Mouse (Mus musculus) retina, postnatal 1 day (tissue): ENCODE measurements at regions not wholly inside any gene's neighbourhood (a gene's known extent, or its start where the extent isn't known, plus 50 kb on each side); places are given as distances from the start of the nearest gene placed in this dataset.

Experiments
- DNase-seq: peaks from one replicate; pipeline ENCODE4 v3.0.0-alpha.2; 2012

DNA sequence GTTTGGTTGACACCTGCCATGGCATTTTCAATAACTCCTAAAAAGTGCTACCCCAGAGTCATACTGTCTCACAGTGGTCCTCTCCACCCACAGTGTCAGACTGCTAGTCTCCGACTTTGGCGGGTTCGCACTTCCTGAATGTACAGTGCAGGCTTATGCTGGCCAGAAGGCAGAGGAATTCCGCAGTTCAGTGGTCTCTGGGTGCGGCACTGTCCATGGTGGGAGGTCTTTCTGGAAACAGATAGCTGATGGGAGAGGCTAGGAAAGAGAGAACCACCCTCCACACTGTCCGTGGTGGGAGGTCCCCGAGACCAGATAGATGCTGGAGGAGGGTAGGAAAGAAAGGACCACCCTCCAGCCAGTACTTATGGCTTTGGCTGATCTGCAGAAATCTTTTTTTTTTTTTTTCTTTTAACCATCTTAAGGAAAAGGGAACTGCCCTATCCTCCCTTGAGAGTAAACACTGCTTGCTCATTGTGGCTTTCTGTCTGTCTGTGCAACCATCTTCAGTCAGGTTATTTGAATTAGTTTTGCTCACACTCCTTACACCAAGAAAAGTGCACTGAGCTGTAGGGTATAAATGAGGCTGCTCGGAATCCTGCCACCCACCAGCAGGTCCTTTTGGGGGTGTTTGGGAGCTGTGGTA, 227.2 kb downstream of the Kcnrg start:
- no peak for DNase-seq

DNA sequence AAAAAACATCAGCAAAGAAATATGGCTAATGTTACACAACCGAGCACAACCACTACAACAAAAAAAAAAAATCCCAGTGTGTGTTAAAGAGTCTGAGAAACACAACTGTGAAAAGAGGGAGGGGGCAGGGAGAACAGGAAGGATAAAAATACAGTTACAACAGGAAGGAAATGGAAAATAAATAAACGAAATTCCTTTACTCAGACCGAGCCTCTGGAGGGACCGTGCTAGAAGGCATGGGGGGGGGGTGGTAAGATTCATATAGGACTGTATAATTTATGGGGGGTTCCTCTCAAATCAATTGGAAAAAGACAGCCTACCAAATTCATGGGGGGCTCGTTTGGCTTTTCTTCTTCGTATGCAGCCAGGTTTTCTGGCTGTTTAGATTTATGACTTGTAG, 228.5 kb downstream of the Kcnrg start:
- DNase-seq = no peak

DNA sequence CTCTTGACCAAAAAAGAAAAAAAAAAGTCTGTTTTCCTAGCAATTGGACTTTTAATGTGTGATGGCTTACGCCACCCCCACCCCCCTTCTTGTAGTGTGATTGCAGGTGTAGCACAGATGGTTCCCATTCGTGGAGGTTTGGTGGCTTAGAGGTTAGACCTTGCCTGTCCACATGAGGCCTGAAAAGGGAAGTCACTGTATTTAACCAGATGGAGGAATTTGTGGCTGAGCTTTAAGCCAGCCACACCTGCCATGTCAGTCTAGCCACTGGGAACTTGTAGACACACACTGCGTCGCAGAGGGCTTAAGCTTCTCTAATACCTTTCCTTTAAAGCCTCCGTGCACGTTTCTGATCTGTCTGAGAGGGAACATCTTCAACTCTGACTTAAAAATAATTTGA, 229.0 kb downstream of the Kcnrg start:
- DNase-seq = no peak

DNA sequence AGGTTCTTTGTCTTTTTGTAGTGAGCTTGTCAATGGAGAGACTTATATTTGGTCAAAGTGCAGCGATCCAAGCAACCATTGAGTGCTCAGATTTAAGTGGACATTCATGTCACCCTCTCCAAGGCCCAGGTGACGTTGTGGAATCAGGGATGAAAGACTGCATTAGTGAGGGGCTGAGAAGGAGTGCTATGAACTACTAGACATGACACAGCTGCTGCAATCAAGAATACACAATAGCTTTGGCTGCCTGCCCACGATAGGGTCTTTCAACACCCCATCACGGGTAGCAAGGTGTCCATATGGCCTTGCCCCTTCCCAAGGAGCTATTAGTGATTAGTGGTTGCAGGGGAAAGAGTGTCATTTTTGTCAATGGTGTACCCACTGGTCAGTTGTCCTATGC, 229.7 kb downstream of the Kcnrg start:
- no peak for DNase-seq

DNA sequence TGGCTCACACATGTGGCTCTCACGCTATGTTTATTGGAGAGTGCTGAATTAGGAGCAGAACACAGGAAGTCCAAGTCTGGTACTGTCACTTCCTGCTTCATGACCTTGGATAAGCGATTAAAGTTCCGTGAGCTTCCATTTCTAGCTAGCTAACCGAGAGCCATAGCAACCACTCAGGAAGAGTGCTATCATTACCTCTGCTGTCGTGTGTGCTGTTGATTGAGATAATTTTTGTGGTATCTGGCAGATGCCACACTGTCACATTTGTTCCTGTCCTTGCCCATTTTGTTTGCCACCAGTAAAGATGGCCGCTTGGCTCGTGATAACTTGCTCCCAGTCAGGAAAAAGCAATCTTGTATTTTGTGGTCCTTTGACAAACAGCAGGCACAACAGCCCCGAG, 230.6 kb downstream of the Kcnrg start:
- DNase-seq = no peak

DNA sequence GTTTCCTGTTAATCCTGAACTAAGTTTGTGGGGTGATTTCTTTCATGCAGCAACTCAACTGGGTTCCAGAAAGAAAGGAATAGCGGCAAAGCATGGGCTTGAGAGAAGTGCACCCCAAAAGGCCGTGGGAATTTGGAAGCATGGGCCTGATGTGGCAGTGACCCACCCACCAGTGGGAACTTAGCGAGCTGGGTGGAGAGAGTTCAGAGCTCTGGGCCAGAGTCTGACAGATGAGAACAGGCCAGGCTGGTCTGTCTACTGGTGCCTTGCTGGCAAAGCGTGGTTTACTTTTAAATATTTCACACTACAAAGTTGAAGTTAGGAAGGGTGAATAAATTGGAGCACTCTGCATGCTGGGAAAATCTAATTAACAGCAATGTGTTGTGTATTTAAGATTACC, 235.2 kb downstream of the Kcnrg start:
- no peak for DNase-seq

DNA sequence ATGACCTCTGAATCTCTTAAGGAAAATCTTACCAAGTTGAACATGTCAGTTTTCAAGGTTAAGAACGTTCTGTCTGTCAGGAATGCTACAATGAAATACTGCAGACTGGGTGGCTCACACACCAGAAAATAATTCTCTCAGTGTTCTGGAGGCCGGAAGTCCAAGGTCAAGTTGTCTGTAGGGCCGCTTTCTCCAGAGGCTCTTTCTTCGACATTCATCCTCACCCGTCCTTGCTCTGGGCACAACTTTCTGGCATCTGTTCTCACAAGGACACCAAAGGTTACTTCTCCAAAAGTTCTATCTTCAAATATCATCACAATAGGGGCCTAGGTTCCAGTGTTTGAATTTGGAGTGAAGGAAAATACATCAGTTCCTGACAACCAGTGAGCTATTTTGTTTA, 239.2 kb downstream of the Kcnrg start:
- DNase-seq = no peak

DNA sequence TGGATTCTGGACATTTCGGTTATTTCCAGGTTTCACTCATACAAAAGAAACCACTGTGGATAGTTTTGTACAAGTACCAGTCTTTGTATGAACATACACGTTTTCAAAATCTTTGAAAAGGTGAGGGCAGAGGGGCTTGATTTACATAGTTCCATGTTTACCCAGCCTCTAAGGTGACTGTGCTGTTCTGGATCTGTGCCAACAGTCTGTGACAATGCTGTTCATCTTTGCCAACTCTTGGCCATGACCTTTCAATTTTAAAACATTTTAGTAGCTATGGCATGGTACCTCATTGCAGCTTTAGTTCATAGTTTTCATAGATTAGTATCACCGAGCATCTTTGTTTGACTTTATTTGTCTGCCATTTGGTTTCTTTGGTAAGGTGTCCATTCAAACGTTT, 243.0 kb downstream of the Kcnrg start:
- DNase-seq = no peak

DNA sequence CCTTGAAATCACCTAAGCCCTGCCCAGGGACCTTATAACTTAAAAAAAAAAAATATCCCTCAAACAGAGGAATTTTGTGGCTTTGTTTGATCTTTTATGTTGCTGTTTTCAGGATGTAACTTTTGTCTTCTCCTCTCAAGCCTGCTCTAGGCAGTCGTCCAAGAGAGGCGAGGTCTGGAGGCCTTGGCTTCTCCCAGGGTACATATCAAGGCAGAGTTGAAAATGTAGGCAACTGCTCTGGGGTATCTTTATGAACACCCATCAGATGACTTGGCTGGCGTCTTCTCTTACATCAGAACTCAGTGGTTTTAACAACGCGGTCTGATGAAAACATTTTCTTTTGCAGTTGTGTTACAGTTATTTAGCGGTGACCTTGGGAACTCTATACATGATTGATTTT, 250.4 kb downstream of the Kcnrg start:
- DNase-seq = no peak

DNA sequence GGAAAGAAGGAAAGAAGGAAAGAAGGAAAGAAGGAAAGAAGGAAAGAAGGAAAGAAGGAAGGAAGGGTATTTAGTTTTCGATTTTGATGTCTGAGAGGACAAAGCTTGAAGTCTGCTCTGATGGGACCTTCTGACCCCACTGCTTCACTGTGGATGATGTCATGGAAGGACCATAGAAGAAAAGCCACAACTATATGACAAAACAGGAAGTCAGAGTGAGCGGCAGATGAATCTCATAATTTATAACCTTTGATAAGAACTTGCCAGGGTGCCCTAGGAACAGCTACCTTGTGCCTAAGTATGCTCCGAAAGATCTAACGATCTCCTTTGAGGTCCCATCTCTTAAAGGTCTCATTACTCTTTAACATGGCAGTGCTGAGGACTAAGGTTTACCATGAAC, 253.4 kb downstream of the Kcnrg start:
- DNase-seq = no peak

DNA sequence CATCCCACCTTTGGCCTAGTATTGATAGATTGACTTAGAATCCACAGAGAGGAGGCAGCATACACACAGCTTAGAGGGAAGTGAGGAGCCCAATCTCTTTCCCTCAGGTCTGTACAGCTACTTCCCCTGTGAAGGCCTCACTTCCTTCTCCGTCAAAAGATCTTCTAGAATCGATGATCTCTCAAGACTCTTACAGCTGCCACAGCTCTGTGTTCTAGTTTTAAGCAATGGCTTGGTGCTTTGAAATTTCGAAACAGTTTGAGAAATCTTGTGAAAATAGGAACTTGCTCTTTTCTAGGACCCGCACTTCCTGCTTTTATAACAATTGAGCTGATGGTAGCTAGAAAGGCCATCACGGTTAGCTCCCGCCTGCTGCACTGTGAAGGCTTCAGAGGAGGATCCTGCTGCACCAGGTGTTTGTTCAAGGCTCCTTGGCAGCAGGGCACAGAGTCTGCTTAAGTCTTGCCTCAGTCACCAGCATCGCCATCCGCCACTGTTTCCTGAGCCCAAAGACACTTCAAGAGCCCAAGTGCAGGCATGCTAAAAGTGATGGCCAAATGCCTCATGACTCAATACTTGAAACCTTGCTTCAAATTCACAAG, 254.2 kb downstream of the Kcnrg start:
- no peak for DNase-seq

DNA sequence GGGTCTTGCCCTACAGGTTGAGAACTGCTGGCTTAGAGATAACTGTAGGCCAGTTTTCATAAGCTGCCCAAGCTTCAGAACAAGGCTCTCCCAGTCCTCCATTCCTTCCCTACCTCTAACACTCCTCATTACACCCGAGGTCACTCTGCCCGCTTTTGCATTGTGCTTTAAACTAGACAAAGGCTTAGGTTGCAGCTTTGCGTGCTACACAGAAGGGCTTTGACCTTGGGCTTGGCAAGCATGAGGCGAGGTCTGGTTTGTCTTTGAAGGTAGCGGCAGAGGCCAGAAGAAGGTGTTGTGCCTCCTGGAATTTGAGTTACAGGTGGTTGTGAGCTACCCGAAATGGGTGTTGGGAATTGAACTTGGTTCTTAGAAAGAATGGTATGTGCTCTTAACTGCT, 255.7 kb downstream of the Kcnrg start:
- no peak for DNase-seq

DNA sequence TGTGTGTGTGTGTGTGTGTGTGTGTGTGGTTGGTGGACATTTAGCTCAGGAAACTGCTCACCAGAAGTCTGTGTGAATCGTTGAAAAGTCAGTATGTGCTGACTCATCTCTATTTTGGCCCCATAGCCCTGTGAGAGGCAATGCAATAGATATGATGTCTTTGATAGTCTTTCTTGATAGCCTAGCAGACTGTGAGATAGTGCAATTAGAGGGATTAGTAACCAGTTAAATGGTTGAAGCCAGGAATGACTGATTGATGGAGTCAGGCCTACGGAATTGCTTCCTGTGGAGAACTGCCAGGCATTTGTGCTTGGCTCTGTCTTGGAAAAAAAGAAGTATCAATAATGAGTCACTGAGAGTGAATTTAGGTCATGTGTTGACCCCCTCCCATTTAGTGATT, 256.2 kb downstream of the Kcnrg start:
- DNase-seq = peak; percentile 15

DNA sequence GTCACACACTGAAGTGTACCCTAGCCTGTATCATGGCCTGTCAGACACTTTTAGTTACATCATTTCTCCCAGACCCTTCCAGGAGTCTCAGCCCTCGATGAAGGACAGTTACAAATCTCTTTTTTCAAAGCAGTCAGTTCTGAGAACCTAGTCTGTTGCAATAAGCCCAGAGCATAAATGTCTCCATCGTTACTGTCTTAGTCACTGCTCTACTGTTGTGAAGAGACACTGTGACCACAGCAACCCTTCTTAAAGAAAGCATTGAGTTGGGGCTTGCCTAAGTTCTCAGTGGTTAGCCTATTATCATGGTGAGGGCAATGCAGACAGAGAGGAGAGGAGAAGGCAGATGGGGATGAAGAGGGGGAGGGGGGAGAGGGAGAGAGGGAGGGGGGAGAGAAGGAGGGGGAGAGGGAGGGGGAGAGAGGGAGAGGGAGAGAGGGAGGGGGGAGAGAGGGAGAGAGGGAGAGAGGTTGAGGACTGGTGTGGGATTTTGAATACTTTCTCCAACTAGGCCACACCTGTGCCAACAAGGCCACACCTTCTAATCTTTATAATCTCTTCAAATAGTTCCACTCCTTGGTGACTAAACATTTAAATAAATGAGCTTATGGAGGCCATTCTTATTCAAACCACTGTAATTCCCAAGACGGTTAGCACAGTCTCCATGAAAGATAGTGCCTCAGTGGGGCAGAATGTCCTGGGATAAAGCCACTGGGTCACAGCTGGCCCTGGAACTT, 259.4 kb downstream of the Kcnrg start:
- no peak for DNase-seq

DNA sequence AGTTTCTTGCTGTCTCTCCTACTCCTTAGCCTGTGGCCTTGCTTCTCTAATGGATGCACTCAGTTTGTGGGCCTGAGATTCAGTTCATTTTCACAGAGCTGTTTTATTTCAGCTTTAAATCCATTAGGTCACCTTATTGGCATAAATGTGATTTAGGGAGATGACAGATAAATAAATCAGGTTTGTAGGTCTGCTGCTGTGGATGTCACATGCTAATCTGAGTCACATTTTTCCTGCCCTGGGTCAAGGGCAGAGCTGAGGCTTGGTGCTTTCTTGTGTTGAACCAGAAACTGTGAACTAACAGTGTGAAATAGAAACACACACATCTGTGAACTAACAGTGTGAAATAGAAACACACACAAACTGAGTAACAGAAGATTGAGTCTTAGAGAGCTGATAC, 266.9 kb downstream of the Kcnrg start:
- DNase-seq = no peak

DNA sequence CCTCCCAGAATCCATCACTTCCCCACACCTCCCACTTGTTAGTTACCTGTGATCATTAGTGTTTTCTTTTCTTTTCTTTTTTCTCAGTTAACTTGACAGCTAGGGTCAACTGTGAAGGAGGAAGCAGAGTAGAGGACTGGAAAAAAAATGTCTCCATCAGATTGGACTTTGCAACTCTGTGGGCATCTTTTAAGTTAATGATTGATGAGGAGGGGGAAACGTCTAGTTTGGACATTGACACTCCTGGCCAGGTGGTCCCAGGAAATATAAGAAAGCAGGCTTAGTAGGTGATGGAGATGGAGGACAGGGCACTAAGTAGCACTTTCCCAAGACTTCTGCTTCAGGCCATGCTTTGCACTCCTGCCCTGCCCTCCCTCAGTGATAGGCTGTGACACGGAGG, 272.2 kb downstream of the Kcnrg start:
- no peak for DNase-seq

DNA sequence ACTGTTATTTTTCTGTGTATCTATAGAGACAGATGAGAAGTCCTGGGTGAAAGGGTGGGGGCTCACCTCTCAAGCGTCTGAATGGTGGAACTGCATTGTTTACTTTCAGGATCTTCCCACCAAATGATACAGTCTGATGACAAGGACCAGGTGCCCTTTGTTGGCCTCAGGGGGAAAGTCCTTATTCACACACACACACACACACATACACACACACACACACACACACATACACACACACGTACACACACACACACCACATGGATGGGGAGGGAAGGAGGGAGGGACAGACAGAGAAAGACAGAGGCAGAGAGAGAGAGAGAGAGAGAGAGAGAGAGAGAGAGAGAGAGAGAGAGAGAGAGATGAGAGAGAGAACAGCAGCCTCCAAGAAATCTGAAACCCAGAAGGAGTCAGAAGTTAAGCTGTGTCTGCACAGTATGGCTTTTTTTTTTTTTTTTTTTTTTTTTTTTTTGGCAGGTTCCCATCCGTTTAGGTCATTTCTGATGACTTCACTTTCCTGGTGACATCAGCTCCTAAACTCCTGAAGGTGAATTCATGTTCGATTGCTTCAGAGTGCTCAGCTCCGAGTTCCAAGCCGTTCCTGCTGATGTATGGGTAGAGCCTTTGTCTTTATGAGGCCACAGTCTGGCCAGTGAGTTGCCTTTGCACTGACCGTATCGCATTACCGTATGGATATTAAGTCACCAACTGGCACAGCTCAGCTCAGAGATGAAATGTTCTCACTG, 273.4 kb downstream of the Kcnrg start:
- DNase-seq = no peak

DNA sequence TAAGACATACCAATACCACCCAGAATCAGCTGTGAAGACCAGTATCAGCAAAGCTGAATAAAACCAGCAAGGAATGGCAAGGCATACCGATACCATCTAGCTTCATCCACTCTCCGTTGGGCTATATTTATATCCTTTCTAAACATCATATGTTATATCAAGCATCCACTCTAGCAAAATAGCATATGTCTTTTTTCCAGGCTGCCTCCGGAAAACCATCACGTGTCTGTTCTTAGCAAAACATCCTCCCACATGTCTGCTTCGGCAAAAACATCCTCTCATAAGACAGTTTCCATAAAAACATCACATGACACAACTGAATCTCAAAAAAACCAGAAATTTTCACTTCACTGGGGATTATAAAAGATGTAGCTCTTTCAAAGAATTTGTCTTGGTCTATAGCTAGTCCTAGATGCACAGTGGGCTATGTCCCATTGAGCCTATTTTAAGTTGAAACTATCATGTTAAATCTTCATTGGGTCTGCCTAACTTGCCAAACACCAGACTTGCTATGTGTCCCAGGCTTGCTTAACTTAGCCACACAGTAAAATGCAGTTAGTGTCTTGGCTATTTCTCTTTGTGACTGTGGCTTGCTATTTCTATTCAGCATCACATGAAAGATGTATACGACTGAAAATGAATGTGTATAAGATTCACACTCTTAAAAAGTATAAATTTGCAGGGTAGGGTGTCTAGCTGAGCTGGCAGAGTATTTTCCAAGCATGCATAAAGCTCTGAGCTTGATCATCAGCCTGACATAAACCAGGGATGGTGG, 278.2 kb downstream of the Kcnrg start:
- no peak for DNase-seq

DNA sequence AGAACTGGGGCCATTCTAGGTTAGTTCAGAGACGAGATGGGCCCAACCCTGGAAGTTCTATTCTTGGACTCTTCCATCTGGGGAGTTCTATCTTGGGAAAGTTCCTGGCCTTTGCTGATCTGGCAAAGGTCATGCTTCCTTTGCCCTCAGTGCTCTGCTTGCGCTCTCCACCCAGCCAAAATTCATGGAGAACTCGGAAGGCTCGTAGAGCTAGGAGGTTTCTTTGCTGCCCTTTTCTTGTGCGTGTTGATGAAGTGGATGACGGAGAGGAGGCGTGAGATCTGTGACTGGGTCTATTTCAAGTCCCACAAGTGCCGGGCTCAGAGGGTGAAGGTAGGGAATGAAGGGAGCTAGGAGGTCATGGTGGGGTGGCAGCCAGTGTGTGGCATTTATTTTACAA, 282.4 kb downstream of the Kcnrg start:
- DNase-seq = no peak

DNA sequence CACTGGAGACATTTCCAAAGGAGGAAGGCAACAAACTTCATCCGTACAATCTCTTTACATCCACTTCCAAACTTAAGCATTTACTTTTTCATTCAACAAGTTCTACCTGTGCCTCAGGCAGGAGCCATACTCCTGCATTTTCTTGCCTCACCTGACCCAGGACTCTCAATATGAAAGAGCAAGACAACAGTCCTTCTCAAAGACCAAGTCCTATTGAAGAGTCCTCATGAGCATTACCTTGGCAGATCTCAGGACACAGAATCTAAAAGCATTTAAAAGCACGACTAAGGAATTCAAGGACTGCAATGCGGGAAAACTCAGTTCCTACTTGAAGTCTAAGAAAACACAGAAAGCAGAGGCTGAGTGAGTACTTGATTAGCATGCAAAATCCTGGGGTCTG, 286.5 kb downstream of the Kcnrg start:
- no peak for DNase-seq

DNA sequence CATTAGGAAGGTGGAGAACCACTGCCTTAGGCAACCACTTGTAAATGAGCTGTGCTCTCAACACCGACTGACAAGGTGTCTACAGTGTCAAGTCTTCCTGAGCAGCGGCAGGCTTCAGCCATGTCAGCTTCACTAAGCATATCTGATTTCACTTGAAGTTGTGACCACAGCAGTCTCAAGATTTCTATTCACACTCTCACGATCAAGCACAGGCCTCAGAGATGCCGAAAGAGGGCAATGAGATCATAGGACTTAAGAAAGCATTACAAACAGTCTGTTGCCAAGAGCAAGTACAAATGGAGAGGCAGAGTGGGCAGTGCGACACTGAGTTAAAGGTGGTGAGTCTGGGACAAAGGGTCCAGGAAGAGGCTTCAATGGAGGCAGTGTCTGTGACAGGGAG, 289.6 kb downstream of the Kcnrg start:
- DNase-seq = no peak

DNA sequence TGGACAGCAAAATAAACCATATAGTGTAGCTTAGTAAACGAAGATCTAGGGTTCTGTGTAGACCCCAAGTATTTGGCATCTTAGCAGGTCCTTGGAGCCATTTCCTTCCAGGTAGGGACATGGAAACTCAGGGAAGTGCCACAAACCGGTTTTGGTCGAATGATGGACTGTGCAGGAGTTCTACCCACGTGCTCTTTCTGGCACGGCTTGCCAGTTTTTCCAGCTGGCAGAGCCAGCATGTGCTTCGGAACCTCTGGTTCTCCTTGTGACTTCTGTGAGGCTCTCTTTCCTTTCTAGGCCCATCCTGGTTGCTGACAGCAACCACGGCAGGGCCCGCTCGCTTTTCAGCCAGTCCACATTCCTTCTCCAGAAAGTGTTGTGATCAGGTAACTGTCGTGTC, 291.4 kb downstream of the Kcnrg start:
- DNase-seq = no peak
